Mouse (Mus musculus) spleen, postnatal 14 days (tissue): ENCODE measurements at regions not wholly inside any gene's neighbourhood (a gene's known extent, or its start where the extent isn't known, plus 50 kb on each side); places are given as distances from the start of the nearest gene placed in this dataset.

Experiments used
- DNase-seq, 2 experiments: peaks; one replicate each; pipeline ENCODE4 v3.0.0; 2021 to 2022; ENCODE audit warnings: low spot score in 2 of 2

- DNase-seq: peak in 1 of 2 experiments; percentile 10
Measured at GRCm38 (mm10) chr7:71412079-71412478, 60.8 kb upstream of the Gm10295 start.

- DNase-seq: no peak
Measured at GRCm38 (mm10) chr7:71411293-71412011, 60.2 kb upstream of the Gm10295 start.

- DNase-seq: no peak
Measured at GRCm38 (mm10) chr7:71409903-71410302, 58.6 kb upstream of the Gm10295 start.

GRCm38 (mm10) chr7:71409061-71409460, 57.8 kb upstream of the Gm10295 start:
- DNase-seq: no peak

- DNase-seq: no peak
Measured at GRCm38 (mm10) chr7:71406283-71406682, 55.0 kb upstream of the Gm10295 start.
